Mouse (Mus musculus) lung, embryonic 15.5 days (tissue): ENCODE results near the gene Slc35b4. TPM values are rescaled to one million over a fixed set of nuclear protein-coding genes. Genes with fewer than 3 reads are reported as not detected.

Experiments
- ATAC-seq: fragments of 200-750 bp; cut with Nextera tagmentation; 2 replicates; pipeline ENCODE4 v1.8.0; 2017; ENCODE audit warnings: moderate number of reproducible peaks, borderline replicate concordance; ENCODE audit not compliant: low FRiP score, low TSS enrichment; ENCODE audit errors: extremely low read depth
- H3K27ac ChIP-seq: fragments of 300-500 bp; sonication (generic); 2 replicates; pipeline ENCODE4 v1.5.1; 2015; ENCODE audit warnings: moderate library complexity, mild to moderate bottlenecking, inconsistent platforms
- H3K27me3 ChIP-seq: fragments of 300-500 bp; sonication (generic); 2 replicates; pipeline ENCODE4 v1.6.1; 2015; ENCODE audit warnings: inconsistent platforms
- H3K36me3 ChIP-seq: fragments of 300-500 bp; sonication (generic); 2 replicates; pipeline ENCODE4 v1.6.1; 2015; ENCODE audit warnings: inconsistent platforms
- H3K4me1 ChIP-seq: fragments of 300-500 bp; sonication (generic); 2 replicates; pipeline ENCODE4 v1.6.1; 2015; ENCODE audit warnings: inconsistent platforms
- H3K4me2 ChIP-seq: fragments of 300-500 bp; sonication (generic); 2 replicates; pipeline ENCODE4 v1.6.1; 2015; ENCODE audit warnings: inconsistent platforms, mild to moderate bottlenecking, moderate library complexity
- H3K4me3 ChIP-seq: fragments of 300-500 bp; sonication (generic); 2 replicates; pipeline ENCODE4 v1.5.1; 2015; ENCODE audit warnings: mild to moderate bottlenecking, inconsistent platforms
- H3K9ac ChIP-seq: fragments of 300-500 bp; sonication (generic); 2 replicates; pipeline ENCODE4 v1.6.1; 2015; ENCODE audit warnings: inconsistent platforms
- H3K9me3 ChIP-seq: fragments of 300-500 bp; sonication (generic); 2 replicates; pipeline ENCODE4 v1.6.1; 2016; ENCODE audit warnings: inconsistent platforms
- WGBS: fragments of 180-500 bp; shearing (Covaris S2); methylation state at CpG from one replicate; pipeline ENCODE4 v1.1.7; 2015; 5-methylcytosine and 5-hydroxymethylcytosine counted together
- polyA plus RNA-seq: library from polyadenylated mRNA; unstranded; fragments of >200 nt; fragmentation: Nextera tagmentation; extraction: Ambion mirVana; gene quantifications from 2 replicates; pipeline ENCODE4 v1.2.1, GENCODE M21; 2015

Gene Slc35b4
- polyA plus RNA-seq, 1 experiment from 2014 or later = 61.8 TPM

DNA sequence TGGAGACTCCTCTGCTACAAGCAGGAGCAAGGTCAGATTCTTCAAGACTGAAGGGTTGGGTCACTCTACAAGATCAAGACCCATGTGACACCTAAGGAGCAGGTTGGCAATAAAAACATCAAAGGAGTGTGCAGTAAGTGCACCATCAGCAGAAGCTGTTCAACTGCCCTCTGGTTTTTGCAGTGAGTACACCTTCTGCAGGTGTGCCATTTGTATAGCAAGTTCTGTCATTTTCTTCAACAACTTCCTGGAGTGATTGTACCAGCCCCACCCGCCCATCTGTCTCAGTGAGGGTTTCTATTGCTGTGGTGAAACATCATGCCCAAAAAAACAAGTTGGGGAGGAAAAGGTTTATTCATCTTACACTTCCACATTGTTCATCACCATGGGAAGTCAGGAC lies 27.1 kb downstream of the Slc35b4 start:
- Histone ChIP-seq H3K36me3 (no peaks in the 10 kb centered on the region), H3K4me1 (peaks cover 33% of the 10 kb centered on the region), H3K27me3 (no peaks in the 10 kb centered on the region), H3K4me3 (no peak overlapping the region), H3K4me2 (no peak overlapping the region), H3K27ac (no peak overlapping the region), H3K9ac (no peak overlapping the region), H3K9me3 (no peaks in the 10 kb centered on the region)
- WGBS = 75% methylated on average over 1 of the region's 1 CpGs
- no peak for ATAC-seq

DNA sequence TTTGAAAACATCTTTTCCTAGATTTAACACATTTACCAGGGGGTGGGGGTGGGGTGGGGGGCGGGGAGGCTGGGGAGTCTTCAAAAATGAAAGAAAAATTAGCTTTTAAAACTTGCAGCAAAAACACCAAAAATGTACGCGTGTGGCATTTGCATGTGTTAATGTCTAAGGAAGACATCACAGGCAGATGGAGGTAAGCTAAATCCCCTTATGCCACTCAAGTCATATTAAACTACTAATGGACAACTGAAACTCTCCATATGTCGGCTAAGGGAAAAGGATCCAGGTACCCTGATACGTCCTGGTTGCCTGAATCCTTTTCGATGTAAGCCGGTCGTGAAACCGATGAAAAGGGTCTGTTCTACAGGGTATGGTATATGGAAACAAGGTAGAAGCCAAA lies 27.8 kb downstream of the Slc35b4 start:
- Histone ChIP-seq H3K27ac (no peak overlapping the region), H3K9me3 (no peaks in the 10 kb centered on the region), H3K4me3 (no peak overlapping the region), H3K9ac (no peak overlapping the region), H3K4me2 (no peak overlapping the region), H3K4me1 (peaks cover 26% of the 10 kb centered on the region), H3K36me3 (no peaks in the 10 kb centered on the region), H3K27me3 (no peaks in the 10 kb centered on the region)
- 83% methylated on average over 9 of the region's 9 CpGs for WGBS
- ATAC-seq = no peak

DNA sequence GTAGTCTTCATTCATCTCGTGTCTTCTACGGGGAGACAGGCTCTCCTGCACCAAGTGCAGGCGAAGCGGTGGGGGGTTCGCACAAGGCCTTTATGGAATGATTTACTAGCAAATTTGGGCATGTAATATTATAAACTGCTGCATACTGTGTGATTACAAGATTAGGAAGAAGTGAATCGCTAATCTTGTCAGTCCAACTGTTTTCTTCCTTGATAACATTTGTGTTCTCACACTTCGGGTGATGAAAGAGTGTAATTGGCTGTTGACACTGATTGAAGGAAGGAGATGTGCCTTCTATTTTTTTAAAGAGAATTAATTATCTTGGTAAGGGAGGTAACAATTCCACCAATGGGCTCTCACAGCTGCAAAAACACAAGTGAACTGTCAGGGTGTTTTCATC lies 28.3 kb downstream of the Slc35b4 start:
- Histone ChIP-seq H3K4me3 (no peak overlapping the region), H3K9ac (no peak overlapping the region), H3K4me1 (peaks cover 22% of the 10 kb centered on the region), H3K36me3 (no peaks in the 10 kb centered on the region), H3K27me3 (no peaks in the 10 kb centered on the region), H3K9me3 (no peaks in the 10 kb centered on the region), H3K27ac (no peak overlapping the region), H3K4me2 (no peak overlapping the region)
- WGBS = 54% methylated on average over 7 of the region's 7 CpGs
- ATAC-seq = no peak

GRCm38 (mm10) chr6:34148021-34148420 lies 28.9 kb downstream of the Slc35b4 start:
- Histone ChIP-seq H3K9me3 (no peaks in the 10 kb centered on the region), H3K36me3 (no peaks in the 10 kb centered on the region), H3K9ac (no peak overlapping the region), H3K4me3 (no peak overlapping the region), H3K4me2 (no peak overlapping the region), H3K27me3 (no peaks in the 10 kb centered on the region), H3K4me1 (peaks cover 15% of the 10 kb centered on the region), H3K27ac (no peak overlapping the region)
- ATAC-seq = no peak
- 75% methylated on average over 3 of the region's 3 CpGs for WGBS

DNA sequence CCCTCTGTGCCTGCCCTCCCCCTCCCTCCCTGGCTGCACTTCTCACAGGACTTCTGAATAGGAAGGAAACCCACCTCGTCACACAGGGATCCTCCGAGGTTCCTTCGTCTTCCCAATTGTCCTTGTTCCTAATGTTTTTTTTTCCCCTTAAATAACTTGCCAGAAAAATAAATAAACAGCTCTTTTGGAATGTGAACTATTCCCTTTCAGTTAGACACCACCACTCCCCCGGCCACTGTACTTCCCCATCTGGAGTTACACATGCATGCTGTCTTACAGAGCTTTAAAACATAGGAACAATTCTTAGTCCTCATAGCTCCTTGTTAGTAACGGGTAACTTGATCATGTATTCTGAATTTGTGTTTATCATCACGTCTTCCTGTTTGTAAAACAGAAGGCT lies 30.9 kb downstream of the Slc35b4 start:
- Histone ChIP-seq H3K4me2 (no peak overlapping the region), H3K27ac (peak overlapping the region; percentile 21; the same call in 1 of the 2 replicates), H3K4me3 (no peak overlapping the region), H3K9me3 (no peaks in the 10 kb centered on the region), H3K4me1 (0 out of 2 replicates have a peak, but pooled peaks cover 9% of the 10 kb centered on the region), H3K36me3 (no peaks in the 10 kb centered on the region), H3K9ac (no peak overlapping the region), H3K27me3 (no peaks in the 10 kb centered on the region)
- no peak for ATAC-seq
- WGBS = 26% methylated on average over 6 of the region's 6 CpGs

- no peak overlapping the region for H3K4me2 ChIP-seq
- no peak overlapping the region for H3K4me3 ChIP-seq
- no peak overlapping the region for H3K9ac ChIP-seq
- ATAC-seq = no peak
- no peaks in the 10 kb centered on the region for H3K36me3 ChIP-seq
- WGBS = 71% methylated on average over 11 of the region's 11 CpGs
- 0 out of 2 replicates have a peak, but pooled peaks cover 9% of the 10 kb centered on the region for H3K4me1 ChIP-seq
- no peaks in the 10 kb centered on the region for H3K27me3 ChIP-seq
- H3K9me3 ChIP-seq = no peaks in the 10 kb centered on the region
- H3K27ac ChIP-seq = no peak overlapping the region
These were observed 34.0 kb downstream of the Slc35b4 start for GRCm38 (mm10) chr6:34142931-34143330.

DNA sequence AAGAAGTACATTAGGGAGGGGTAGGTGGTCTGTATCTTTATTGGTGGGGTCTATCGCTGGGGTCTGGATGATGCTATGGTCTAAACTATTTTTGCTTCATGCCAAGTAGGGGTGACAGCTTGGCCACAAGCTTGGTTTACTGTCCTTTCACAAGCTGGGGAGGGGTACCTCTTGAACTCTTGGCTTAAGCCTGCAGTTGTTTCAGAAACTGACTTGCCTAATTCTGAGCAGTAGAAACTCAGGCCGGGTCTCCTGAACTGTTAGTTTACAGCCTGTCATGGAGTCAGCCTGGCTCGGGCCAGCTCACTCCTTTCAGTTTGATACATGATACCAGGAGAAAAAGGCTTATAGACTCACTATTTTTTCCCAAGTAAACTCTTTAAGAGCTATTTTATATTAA lies 38.5 kb downstream of the Slc35b4 start:
- no peak for ATAC-seq
- H3K4me1 ChIP-seq = no peaks in the 10 kb centered on the region
- H3K27me3 ChIP-seq = no peaks in the 10 kb centered on the region
- H3K4me3 ChIP-seq = no peak overlapping the region
- H3K9ac ChIP-seq = no peak overlapping the region
- no peak overlapping the region for H3K27ac ChIP-seq
- WGBS = 53% methylated on average over 3 of the region's 3 CpGs
- no peaks in the 10 kb centered on the region for H3K9me3 ChIP-seq
- no peak overlapping the region for H3K4me2 ChIP-seq
- no peaks in the 10 kb centered on the region for H3K36me3 ChIP-seq

DNA sequence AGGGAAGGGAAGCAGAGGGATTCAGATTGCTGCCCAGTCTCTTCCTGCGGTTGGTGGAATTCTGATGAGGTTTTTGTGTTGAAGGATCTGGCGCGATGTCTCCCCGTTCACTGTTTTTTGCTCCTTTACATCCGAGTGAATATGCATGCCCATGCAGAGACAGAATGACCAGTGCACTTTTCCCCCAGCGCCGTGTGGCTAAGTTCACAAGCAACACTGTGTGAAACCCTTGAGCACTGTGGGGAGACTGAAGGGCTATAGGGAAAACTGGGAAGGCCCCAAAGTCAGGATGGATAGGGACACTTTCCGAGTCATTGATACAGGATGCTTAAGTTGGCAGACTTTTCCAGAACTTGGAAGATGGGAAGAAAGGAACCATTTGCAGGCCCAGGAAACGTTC lies 44.5 kb downstream of the Slc35b4 start:
- Histone ChIP-seq H3K4me2 (no peak overlapping the region), H3K9ac (no peak overlapping the region), H3K4me3 (no peak overlapping the region), H3K27ac (no peak overlapping the region), H3K27me3 (no peaks in the 10 kb centered on the region), H3K9me3 (no peaks in the 10 kb centered on the region), H3K36me3 (no peaks in the 10 kb centered on the region), H3K4me1 (no peaks in the 10 kb centered on the region)
- WGBS = 88% methylated on average over 9 of the region's 9 CpGs
- no peak for ATAC-seq

- H3K9me3 ChIP-seq = no peaks in the 10 kb centered on the region
- H3K4me2 ChIP-seq = no peak overlapping the region
- 55% methylated on average over 2 of the region's 2 CpGs for WGBS
- no peak for ATAC-seq
- no peaks in the 10 kb centered on the region for H3K27me3 ChIP-seq
- H3K9ac ChIP-seq = no peak overlapping the region
- H3K4me3 ChIP-seq = no peak overlapping the region
- no peaks in the 10 kb centered on the region for H3K36me3 ChIP-seq
- H3K27ac ChIP-seq = no peak overlapping the region
- H3K4me1 ChIP-seq = no peaks in the 10 kb centered on the region
These were observed 47.6 kb downstream of the Slc35b4 start for GRCm38 (mm10) chr6:34129261-34129660.

DNA sequence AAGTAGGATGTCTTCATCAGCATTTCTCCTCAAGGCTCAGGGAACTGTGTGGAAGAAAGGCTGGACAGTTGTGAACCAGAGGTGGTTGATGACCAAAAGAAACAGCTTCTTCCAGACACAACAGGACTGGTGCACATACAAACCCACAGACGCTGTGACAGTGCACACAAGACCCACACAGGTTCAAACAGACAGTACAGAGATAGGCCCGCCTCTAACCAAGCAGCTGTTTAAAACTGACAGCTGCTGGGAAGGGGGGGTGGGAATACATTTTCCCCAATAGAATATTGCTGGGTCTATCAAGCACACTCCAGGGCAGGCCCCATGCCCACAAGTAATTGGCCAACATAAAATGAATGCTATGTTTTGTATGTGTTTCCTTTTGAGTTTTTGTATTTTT lies 52.5 kb downstream of the Slc35b4 start:
- Histone ChIP-seq H3K9me3 (no peaks in the 10 kb centered on the region; the same call in 1 of the 2 replicates), H3K4me1 (no peaks in the 10 kb centered on the region), H3K27ac (no peak overlapping the region), H3K27me3 (no peaks in the 10 kb centered on the region), H3K4me3 (no peak overlapping the region), H3K36me3 (no peaks in the 10 kb centered on the region), H3K4me2 (no peak overlapping the region), H3K9ac (no peak overlapping the region)
- WGBS = 73% methylated on average over 2 of the region's 2 CpGs
- no peak for ATAC-seq

- no peak for ATAC-seq
- 84% methylated on average over 7 of the region's 7 CpGs for WGBS
- no peak overlapping the region for H3K4me2 ChIP-seq
- H3K9me3 ChIP-seq = no peaks in the 10 kb centered on the region; the same call in 1 of the 2 replicates
- no peak overlapping the region for H3K4me3 ChIP-seq
- no peaks in the 10 kb centered on the region for H3K4me1 ChIP-seq
- no peak overlapping the region for H3K9ac ChIP-seq
- H3K27ac ChIP-seq = no peak overlapping the region
- no peaks in the 10 kb centered on the region for H3K27me3 ChIP-seq
- H3K36me3 ChIP-seq = no peaks in the 10 kb centered on the region
These were observed 60.0 kb downstream of the Slc35b4 start for GRCm38 (mm10) chr6:34116838-34117478.

GRCm38 (mm10) chr6:34111406-34111805 lies 65.5 kb downstream of the Slc35b4 start:
- H3K36me3 ChIP-seq = no peaks in the 10 kb centered on the region
- no peak overlapping the region for H3K4me3 ChIP-seq
- H3K4me1 ChIP-seq = no peaks in the 10 kb centered on the region
- H3K9me3 ChIP-seq = no peaks in the 10 kb centered on the region
- no peaks in the 10 kb centered on the region for H3K27me3 ChIP-seq
- H3K27ac ChIP-seq = no peak overlapping the region
- H3K4me2 ChIP-seq = no peak overlapping the region
- no peak overlapping the region for H3K9ac ChIP-seq
- no peak for ATAC-seq
- 58% methylated on average over 6 of the region's 6 CpGs for WGBS

- Histone ChIP-seq H3K36me3 (no peaks in the 10 kb centered on the region), H3K9ac (no peak overlapping the region), H3K4me1 (no peaks in the 10 kb centered on the region), H3K9me3 (no peaks in the 10 kb centered on the region), H3K27me3 (no peaks in the 10 kb centered on the region), H3K4me3 (no peak overlapping the region), H3K27ac (no peak overlapping the region), H3K4me2 (no peak overlapping the region)
- no peak for ATAC-seq
- 74% methylated on average over 10 of the region's 10 CpGs for WGBS
These were observed 66.3 kb downstream of the Slc35b4 start for GRCm38 (mm10) chr6:34110571-34110970.
